In the genomic region with DNA sequence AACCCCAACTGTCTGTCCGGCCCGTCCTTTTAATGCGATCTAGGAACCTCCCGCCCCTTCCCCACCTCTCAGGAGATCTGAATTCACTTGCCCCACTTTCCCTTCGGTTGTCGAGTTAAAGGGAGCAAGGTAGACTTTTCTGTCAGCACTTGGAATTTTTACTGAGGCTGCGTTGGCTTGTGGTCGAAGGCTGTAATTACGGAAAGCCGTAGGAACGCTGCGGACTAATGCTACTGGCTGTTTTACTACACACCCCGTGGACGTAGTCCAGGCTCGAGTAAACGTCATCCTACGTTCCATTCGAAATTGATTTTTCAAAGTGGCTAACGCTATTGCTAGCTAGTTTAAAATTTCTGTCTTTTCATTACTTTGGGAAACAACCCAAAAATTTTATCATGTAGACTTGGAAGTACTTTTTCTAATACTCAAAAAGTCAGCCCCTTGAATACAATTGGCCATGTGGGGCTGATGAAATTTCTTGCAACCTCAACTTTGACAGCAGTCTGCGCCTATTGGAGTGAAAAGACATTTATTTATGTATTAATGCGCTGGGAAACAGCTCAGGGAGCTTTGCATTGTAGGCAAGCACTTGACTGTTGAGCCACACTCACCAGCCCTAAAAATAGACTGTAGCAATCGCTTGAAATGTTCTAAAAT, we compare ENCODE assay signal across 8 mouse cellular contexts. TPM values are rescaled to one million over a fixed set of nuclear protein-coding genes. Genes with fewer than 3 reads are reported as not detected.
DNase-seq lines count a peak whose midpoint lies in the region; ATAC-seq and TF ChIP-seq lines count a peak whose summit lies in the region.

No protein-coding gene starts in this region.

- H3K4me3 ChIP-seq in spleen, adult 2 months (ENCODE audit: extremely low read depth, insufficient read depth, insufficient read length): peak overlapping the region; percentile 81
- H3K4me3 ChIP-seq in cerebellum, adult 2 months (replicated peaks; ENCODE audit: insufficient read depth, low read depth, low read length): peak overlapping the region; percentile 76
- H3K4me3 ChIP-seq in forebrain, embryonic 16.5 days (replicated peaks; ENCODE audit: low read length): peak overlapping the region; percentile 90
- H3K4me3 ChIP-seq in lung, embryonic 14.5 days (ENCODE audit: low read depth, low read length): peak overlapping the region; percentile 99
- peak overlapping the region; percentile 87 for H3K4me3 ChIP-seq in olfactory bulb, adult 2 months (ENCODE audit: insufficient read depth, low read depth, low read length)

- peak; percentile 18; the same call in 1 of the 2 replicates for ATAC-seq in forebrain, embryonic 16.5 days
- peak; percentile 65 for ATAC-seq in lung, embryonic 14.5 days (ENCODE audit: insufficient read depth)

- H3K9ac ChIP-seq in forebrain, embryonic 16.5 days (replicated peaks; ENCODE audit: low read depth, low read length): peak overlapping the region; percentile 81
- H3K9ac ChIP-seq in lung, embryonic 14.5 days: peak overlapping the region; percentile 91

- WGBS in spleen, adult 2 months: 2% methylated on average over 22 of the region's 22 CpGs
- WGBS in cerebellum, adult 2 months: under 1% methylated on average over 22 of the region's 22 CpGs
- 3% methylated on average over 22 of the region's 22 CpGs for WGBS in forebrain, embryonic 16.5 days
- WGBS in lung, embryonic 14.5 days: under 1% methylated on average over 22 of the region's 22 CpGs
- WGBS in olfactory bulb, adult 2 months: 1% methylated on average over 22 of the region's 22 CpGs

- H3K9me3 ChIP-seq in forebrain, embryonic 16.5 days (ENCODE audit: control insufficient read depth, low read length): no peaks in the 10 kb centered on the region
- no peaks in the 10 kb centered on the region for H3K9me3 ChIP-seq in lung, embryonic 14.5 days (ENCODE audit: low read depth, low read length)

- DNase-seq in spleen, adult 2 months (ENCODE audit: low read depth in 1 of 2, low spot score in 2 of 2): no peak
- no peak for DNase-seq in spleen, adult 12 weeks (ENCODE audit: low spot score)
- DNase-seq in cerebellum, adult 2 months: peak in 1 of 2 experiments; percentile 56
- peak; percentile 64 for DNase-seq in heart, postnatal 4 days
- peak; percentile 33 to 39 for DNase-seq in layer of hippocampus, adult 18-20 months (ENCODE audit: low spot score in 2 of 2)
- DNase-seq in lung, embryonic 14.5 days: peak; percentile 83

- peak overlapping the region; percentile 62 for H3K4me2 ChIP-seq in forebrain, embryonic 16.5 days (ENCODE audit: low read length)
- H3K4me2 ChIP-seq in lung, embryonic 14.5 days: peak overlapping the region; percentile 92

- H3K36me3 ChIP-seq in spleen, adult 2 months (ENCODE audit: control insufficient read depth, insufficient read depth, low read length): peaks cover 1% of the 10 kb centered on the region; the same call in 1 of the 2 replicates
- H3K36me3 ChIP-seq in forebrain, embryonic 16.5 days (ENCODE audit: control insufficient read depth, insufficient read depth): no peaks in the 10 kb centered on the region
- H3K36me3 ChIP-seq in lung, embryonic 14.5 days (ENCODE audit: insufficient read depth): peaks cover 22% of the 10 kb centered on the region

- TF ChIP-seq POLR2A in spleen, adult 2 months (IDR thresholded peaks at IDR 0.05; ENCODE audit: low read depth, low read length): no peak
- no peak for TF ChIP-seq POLR2A in cerebellum, adult 2 months (IDR thresholded peaks at IDR 0.05; ENCODE audit: borderline replicate concordance, insufficient read depth, low read length)
- no peak for TF ChIP-seq POLR2A in olfactory bulb, adult 2 months (IDR thresholded peaks at IDR 0.05; ENCODE audit: insufficient read depth, low read depth, low read length)

- no peaks in the 10 kb centered on the region for H3K4me1 ChIP-seq in spleen, adult 2 months (ENCODE audit: control insufficient read depth, insufficient read depth, insufficient read length)
- peaks cover 4% of the 10 kb centered on the region; the same call in 1 of the 2 replicates for H3K4me1 ChIP-seq in cerebellum, adult 2 months (ENCODE audit: control insufficient read depth, insufficient read depth, low read length)
- H3K4me1 ChIP-seq in forebrain, embryonic 16.5 days (replicated peaks; ENCODE audit: control insufficient read depth, insufficient read depth, low read length): peaks cover 26% of the 10 kb centered on the region
- H3K4me1 ChIP-seq in lung, embryonic 14.5 days (ENCODE audit: insufficient read depth): peaks cover 9% of the 10 kb centered on the region; the same call in 1 of the 2 replicates
- H3K4me1 ChIP-seq in olfactory bulb, adult 2 months (ENCODE audit: control insufficient read depth, insufficient read depth, low read length): no peaks in the 10 kb centered on the region

- H3K27ac ChIP-seq in spleen, adult 2 months (ENCODE audit: insufficient read depth, low read length): peak overlapping the region; percentile 76
- H3K27ac ChIP-seq in cerebellum, adult 2 months (ENCODE audit: insufficient read depth, low read length): peak overlapping the region; percentile 62
- peak overlapping the region; percentile 87 for H3K27ac ChIP-seq in forebrain, embryonic 16.5 days (ENCODE audit: low read length)
- peak overlapping the region; percentile 95 for H3K27ac ChIP-seq in lung, embryonic 14.5 days (ENCODE audit: low read depth)
- H3K27ac ChIP-seq in olfactory bulb, adult 2 months (ENCODE audit: insufficient read depth, low read depth, low read length): peak overlapping the region; percentile 78

- no peaks in the 10 kb centered on the region for H3K27me3 ChIP-seq in spleen, adult 2 months (ENCODE audit: control insufficient read depth, insufficient read depth, low read length)
- no peaks in the 10 kb centered on the region for H3K27me3 ChIP-seq in cerebellum, adult 2 months (ENCODE audit: control insufficient read depth, insufficient read depth, low read length)
- H3K27me3 ChIP-seq in forebrain, embryonic 16.5 days (replicated peaks; ENCODE audit: control insufficient read depth, insufficient read depth, low read length): no peaks in the 10 kb centered on the region
- no peaks in the 10 kb centered on the region for H3K27me3 ChIP-seq in lung, embryonic 14.5 days (ENCODE audit: insufficient read depth, low read length)

- TF ChIP-seq CTCF in spleen, adult 2 months (IDR thresholded peaks at IDR 0.05; ENCODE audit: extremely low read depth, insufficient read depth, insufficient read length, insufficient replicate concordance): no peak
- no peak for TF ChIP-seq CTCF in cerebellum, adult 2 months (IDR thresholded peaks at IDR 0.05; ENCODE audit: borderline replicate concordance, insufficient read depth, low read depth, low read length)
- no peak for TF ChIP-seq CTCF in lung, embryonic 14.5 days (IDR thresholded peaks at IDR 0.05; ENCODE audit: low read depth)
- TF ChIP-seq CTCF in olfactory bulb, adult 2 months (IDR thresholded peaks at IDR 0.05; ENCODE audit: insufficient read depth, low read depth, low read length): no peak

RNA-seq across cellular contexts. Expression of a gene that starts 0.8 kb away (rescaled TPM):
- polyA plus RNA-seq in spleen, adult 2 months (2012; rRNA removed): 4.8 and 5.0 TPM in 2 replicates
- polyA plus RNA-seq in cerebellum, adult 2 months (2012; rRNA removed): 40.4 and 42.0 TPM in 2 replicates
- 144 and 147 TPM in 2 replicates for polyA plus RNA-seq in forebrain, embryonic 16.5 days (2015; fragmentation: Nextera tagmentation; extraction: Ambion mirVana)
- 10 to 100 TPM; 82.0 to 88.0 TPM for total RNA-seq in heart, postnatal 4 days (2021)
- total RNA-seq in layer of hippocampus, adult 18-20 months (2021): 10 to 100 TPM; 65.4 to 65.9 TPM
- polyA plus RNA-seq in lung, embryonic 14.5 days (2014; fragmentation: Nextera tagmentation; extraction: Ambion mirVana): 146 and 147 TPM in 2 replicates
- polyA plus RNA-seq in olfactory bulb, adult 2 months (2012; ENCODE audit: insufficient read depth, insufficient read length, low replicate concordance, missing spikeins): 61.9 TPM in 1 of 2 replicates, not detected in the other

RNA-seq across cellular contexts. Expression of a gene that starts 31.7 kb away (rescaled TPM):
- 13.6 and 16.4 TPM in 2 replicates for polyA plus RNA-seq in spleen, adult 2 months (2012; rRNA removed)
- polyA plus RNA-seq in cerebellum, adult 2 months (2012; rRNA removed): 114 and 115 TPM in 2 replicates
- 33.9 and 43.2 TPM in 2 replicates for polyA plus RNA-seq in forebrain, embryonic 16.5 days (2015; fragmentation: Nextera tagmentation; extraction: Ambion mirVana)
- total RNA-seq in heart, postnatal 4 days (2021): 10 to 100 TPM; 27.8 to 29.8 TPM
- total RNA-seq in layer of hippocampus, adult 18-20 months (2021): 10 to 100 TPM; 73.6 to 79.0 TPM
- 22.8 and 24.3 TPM in 2 replicates for polyA plus RNA-seq in lung, embryonic 14.5 days (2014; fragmentation: Nextera tagmentation; extraction: Ambion mirVana)
- not detected in 2 replicates for polyA plus RNA-seq in olfactory bulb, adult 2 months (2012; ENCODE audit: insufficient read depth, insufficient read length, low replicate concordance, missing spikeins)

RNA-seq across cellular contexts. Expression of a gene that starts 34.5 kb away (rescaled TPM):
- 11.6 and 13.2 TPM in 2 replicates for polyA plus RNA-seq in spleen, adult 2 months (2012; rRNA removed)
- 27.2 and 27.6 TPM in 2 replicates for polyA plus RNA-seq in cerebellum, adult 2 months (2012; rRNA removed)
- 18.2 and 23.6 TPM in 2 replicates for polyA plus RNA-seq in forebrain, embryonic 16.5 days (2015; fragmentation: Nextera tagmentation; extraction: Ambion mirVana)
- 10 to 100 TPM; 71.5 to 73.4 TPM for total RNA-seq in heart, postnatal 4 days (2021)
- 10 to 100 TPM; 30.4 to 31.2 TPM for total RNA-seq in layer of hippocampus, adult 18-20 months (2021)
- 32.0 and 33.5 TPM in 2 replicates for polyA plus RNA-seq in lung, embryonic 14.5 days (2014; fragmentation: Nextera tagmentation; extraction: Ambion mirVana)
- polyA plus RNA-seq in olfactory bulb, adult 2 months (2012; ENCODE audit: insufficient read depth, insufficient read length, low replicate concordance, missing spikeins): not detected in 2 replicates

Comparison
In these comparisons a context has a peak if more than half of its experiments do, and no peak if none do; other contexts are left out.
1. DNase-seq: peak in heart, postnatal 4 days (single experiment), layer of hippocampus, adult 18-20 months (2 of 2) and lung, embryonic 14.5 days (single experiment); none in spleen, adult 2 months (0 of 2) and spleen, adult 12 weeks (single experiment).
2. RNA of a gene that starts 31.7 kb away (polyA plus RNA-seq): 114 to 115 TPM in cerebellum, adult 2 months, 33.9 to 43.2 TPM in forebrain, embryonic 16.5 days, 22.8 to 24.3 TPM in lung, embryonic 14.5 days and 13.6 to 16.4 TPM in spleen, adult 2 months; not detected in olfactory bulb, adult 2 months; every median in the first group is over 10 times any median in the second.
3. Peak in every context shown above with its lines, with median percentiles within 50 percentile points of each other: H3K27ac ChIP-seq and H3K4me3 ChIP-seq.